Mouse (Mus musculus) forebrain, embryonic 13.5 days (tissue): Measurements from ENCODE around the gene Slc4a8. TPM values are rescaled to one million over a fixed set of nuclear protein-coding genes. Genes with fewer than 3 reads are reported as not detected.
A peak's percentile ranks its signal among the peaks of the same experiment; 100 is the strongest.
"Not testable (repeated sequence)": the region's sequence is repeated elsewhere in the genome, so short reads cannot be mapped to it uniquely, and the experiment has no call there.

Experiments
- ATAC-seq: fragments of 200-750 bp; cut with Nextera tagmentation; 2 replicates; pipeline ENCODE4 v1.8.0; 2017
- H3K27ac ChIP-seq: fragments of 300-500 bp; sonication (generic); 2 replicates; pipeline ENCODE4 v1.5.1; 2015; ENCODE audit warnings: inconsistent platforms, mild to moderate bottlenecking, moderate library complexity
- H3K27me3 ChIP-seq: fragments of 300-500 bp; sonication (generic); 2 replicates; pipeline ENCODE4 v1.6.1; 2015; ENCODE audit warnings: mild to moderate bottlenecking, inconsistent platforms
- H3K36me3 ChIP-seq: fragments of 300-500 bp; sonication (generic); 2 replicates; pipeline ENCODE4 v1.6.1; 2015; ENCODE audit warnings: mild to moderate bottlenecking, inconsistent platforms; ENCODE audit not compliant: poor library complexity, severe bottlenecking
- H3K4me1 ChIP-seq: fragments of 300-500 bp; sonication (generic); 2 replicates; pipeline ENCODE4 v1.6.1; 2015; ENCODE audit warnings: inconsistent platforms
- H3K4me2 ChIP-seq: fragments of 300-500 bp; sonication (generic); 2 replicates; pipeline ENCODE4 v1.6.1; 2015; ENCODE audit warnings: inconsistent platforms, mild to moderate bottlenecking, moderate library complexity
- H3K4me3 ChIP-seq: fragments of 300-500 bp; sonication (generic); 2 replicates; pipeline ENCODE4 v1.5.1; 2015; ENCODE audit warnings: mild to moderate bottlenecking, inconsistent platforms
- H3K9ac ChIP-seq: fragments of 300-500 bp; sonication (generic); 2 replicates; pipeline ENCODE4 v1.6.1; 2015; ENCODE audit warnings: mild to moderate bottlenecking, inconsistent platforms
- H3K9me3 ChIP-seq: fragments of 300-500 bp; sonication (generic); replicated peaks from 2 replicates; pipeline ENCODE4 v1.6.1; 2016; ENCODE audit warnings: inconsistent platforms
- WGBS: fragments of 180-500 bp; shearing (Covaris S2); methylation state at CpG from one replicate; pipeline ENCODE4 v1.1.7; 2015; 5-methylcytosine and 5-hydroxymethylcytosine counted together
- polyA plus RNA-seq: library from polyadenylated mRNA; unstranded; fragments of >200 nt; fragmentation: Nextera tagmentation; extraction: Ambion mirVana; gene quantifications from 2 replicates; pipeline ENCODE4 v1.2.1, GENCODE M21; 2015

The Slc4a8 gene
- polyA plus RNA-seq, 1 experiment from 2014 or later: 17.1 TPM

- peaks cover 31% of the 10 kb centered on the region for H3K36me3 ChIP-seq
- WGBS: 90% methylated on average over 3 of the region's 3 CpGs
- ATAC-seq: no peak
- no peaks in the 10 kb centered on the region for H3K27me3 ChIP-seq
- no peak overlapping the region for H3K9ac ChIP-seq
- H3K4me1 ChIP-seq: no peaks in the 10 kb centered on the region
- H3K4me2 ChIP-seq: no peak overlapping the region
- H3K9me3 ChIP-seq: no peaks in the 10 kb centered on the region
- H3K27ac ChIP-seq: no peak overlapping the region
- no peak overlapping the region for H3K4me3 ChIP-seq
These were observed 57.3 kb downstream of the Slc4a8 start for GRCm38 (mm10) chr15:100818860-100819259.

DNA sequence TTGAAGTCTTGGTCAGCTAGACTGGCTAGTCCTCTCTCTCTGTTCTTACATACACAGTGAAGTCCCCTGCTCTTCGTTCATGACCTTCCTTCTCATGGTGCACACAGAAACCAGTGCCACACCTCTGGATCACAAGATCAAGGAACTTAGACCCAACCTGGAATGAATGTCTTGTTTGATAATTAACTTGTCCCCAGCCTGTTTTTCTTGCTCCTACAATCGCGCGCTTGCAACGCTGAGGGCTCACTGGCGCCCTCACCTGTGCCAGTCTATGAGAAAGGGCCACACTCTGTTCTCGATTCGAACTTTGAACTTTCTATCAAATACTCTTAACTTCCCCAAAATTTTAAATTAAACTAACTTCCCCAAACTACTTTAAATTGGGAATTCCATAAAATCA lies 60.3 kb downstream of the Slc4a8 start:
- peaks cover 14% of the 10 kb centered on the region for H3K36me3 ChIP-seq
- peaks cover 18% of the 10 kb centered on the region for H3K27me3 ChIP-seq
- peaks cover 6% of the 10 kb centered on the region for H3K4me1 ChIP-seq
- WGBS: 63% methylated on average over 8 of the region's 8 CpGs
- no peaks in the 10 kb centered on the region for H3K9me3 ChIP-seq
- ATAC-seq: no peak
- no peak overlapping the region for H3K9ac ChIP-seq
- no peak overlapping the region for H3K27ac ChIP-seq
- no peak overlapping the region for H3K4me3 ChIP-seq
- no peak overlapping the region for H3K4me2 ChIP-seq

- not testable (repeated sequence) for H3K9ac ChIP-seq, H3K4me3 ChIP-seq, H3K9me3 ChIP-seq, H3K27ac ChIP-seq, ATAC-seq, H3K4me1 ChIP-seq, H3K36me3 ChIP-seq, H3K4me2 ChIP-seq
- H3K27me3 ChIP-seq: peaks cover 18% of the 10 kb centered on the region
- 78% methylated on average over 4 of the region's 4 CpGs for WGBS
These were observed 60.8 kb downstream of the Slc4a8 start for GRCm38 (mm10) chr15:100822370-100822769.

DNA sequence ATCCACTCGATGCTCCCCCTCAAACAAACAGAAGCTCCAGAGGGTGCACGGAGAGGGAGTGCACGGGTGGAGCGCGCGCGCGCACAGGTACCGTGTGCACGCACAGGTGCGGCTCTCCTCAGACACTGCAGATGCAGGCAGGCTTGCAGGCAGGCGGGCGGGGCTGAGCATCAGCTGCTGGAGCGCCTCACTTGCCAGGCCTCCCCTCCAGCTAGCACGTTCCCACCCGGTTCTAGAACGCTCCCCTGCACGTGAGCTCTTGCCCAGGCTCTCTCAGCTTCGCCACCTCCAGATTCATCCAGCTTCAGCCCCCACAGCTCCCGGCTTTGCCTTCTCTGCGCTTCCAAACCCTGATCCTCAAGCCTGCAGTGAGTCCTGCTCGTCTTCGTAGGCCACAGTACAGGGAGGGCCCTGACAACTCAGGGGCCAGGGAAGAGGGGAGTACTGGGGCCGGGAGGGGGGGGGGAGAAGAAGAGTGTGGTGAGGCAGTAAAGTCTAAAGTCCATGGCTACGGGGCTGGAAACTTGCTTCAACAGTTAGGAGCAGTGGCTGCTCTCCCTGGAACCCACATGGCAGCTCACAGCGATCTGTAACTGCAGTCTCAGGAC lies 63.8 kb downstream of the Slc4a8 start:
- Histone ChIP-seq H3K9ac (no peak overlapping the region; the same call in 1 of the 2 replicates), H3K36me3 (no peaks in the 10 kb centered on the region), H3K27me3 (peaks cover 18% of the 10 kb centered on the region), H3K4me1 (peaks cover 6% of the 10 kb centered on the region), H3K27ac (no peak overlapping the region; the same call in 1 of the 2 replicates), H3K9me3 (no peaks in the 10 kb centered on the region), H3K4me2 (peak overlapping the region; percentile 48), H3K4me3 (peak overlapping the region; percentile 15; the same call in 1 of the 2 replicates)
- WGBS: 14% methylated on average over 26 of the region's 26 CpGs
- ATAC-seq: peak; percentile 53; the same call in 1 of the 2 replicates

DNA sequence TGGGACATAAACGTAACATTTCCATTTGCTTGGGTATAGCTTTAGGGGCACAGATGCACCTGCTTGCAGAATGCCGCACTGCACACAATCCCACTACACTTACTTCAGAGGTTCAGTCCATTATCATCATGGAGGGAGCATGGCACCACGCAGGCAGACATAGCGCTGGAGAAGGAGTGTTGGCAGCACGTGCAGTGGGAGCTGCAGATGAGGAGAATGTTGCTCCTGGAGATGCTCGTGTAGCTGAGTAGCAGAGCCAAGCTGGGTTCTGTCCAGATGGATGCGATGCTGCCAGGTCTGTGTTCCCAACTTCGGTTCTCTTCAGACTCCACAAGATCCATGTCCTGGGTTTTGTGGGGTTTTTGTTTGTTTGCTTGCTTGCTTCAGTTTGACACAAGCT lies 64.5 kb downstream of the Slc4a8 start:
- no peak overlapping the region for H3K4me3 ChIP-seq
- WGBS: 84% methylated on average over 8 of the region's 8 CpGs
- ATAC-seq: peak; percentile 10; the same call in 1 of the 2 replicates

DNA sequence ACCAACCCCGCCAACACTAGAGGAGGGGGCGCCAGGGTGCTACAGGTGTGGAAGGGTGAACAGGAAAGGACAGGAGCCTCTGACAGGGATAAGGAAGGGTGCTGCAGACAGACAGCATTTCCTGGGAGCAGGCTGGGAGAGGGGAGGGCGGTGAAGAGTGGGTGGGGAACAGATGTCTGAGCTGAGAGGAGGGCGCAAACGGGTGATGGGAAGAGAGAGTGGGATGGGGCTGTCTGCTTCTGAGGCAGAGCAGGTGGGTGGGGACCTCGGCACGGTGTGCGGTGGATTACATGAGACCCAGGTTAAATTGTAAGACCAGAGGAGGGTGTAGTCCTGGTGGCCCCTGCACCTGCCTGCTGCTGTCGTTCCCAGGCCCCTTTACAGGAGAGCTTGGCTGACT lies 68.2 kb downstream of the Slc4a8 start:
- no peak for ATAC-seq
- Histone ChIP-seq H3K27me3 (peaks cover 12% of the 10 kb centered on the region), H3K4me2 (no peak overlapping the region), H3K4me3 (no peak overlapping the region), H3K27ac (no peak overlapping the region), H3K9ac (no peak overlapping the region), H3K36me3 (no peaks in the 10 kb centered on the region), H3K4me1 (peaks cover 6% of the 10 kb centered on the region), H3K9me3 (0 out of 2 replicates have a peak, but pooled peaks cover 6% of the 10 kb centered on the region)
- WGBS: 90% methylated on average over 9 of the region's 9 CpGs

More for the DNA sequence above, 64.5 kb downstream of the Slc4a8 start:
- Histone ChIP-seq H3K4me2 (no peak overlapping the region), H3K9me3 (0 out of 2 replicates have a peak, but pooled peaks cover 6% of the 10 kb centered on the region), H3K27me3 (peaks cover 18% of the 10 kb centered on the region), H3K9ac (no peak overlapping the region), H3K36me3 (no peaks in the 10 kb centered on the region), H3K4me1 (peaks cover 6% of the 10 kb centered on the region), H3K27ac (no peak overlapping the region)

DNA sequence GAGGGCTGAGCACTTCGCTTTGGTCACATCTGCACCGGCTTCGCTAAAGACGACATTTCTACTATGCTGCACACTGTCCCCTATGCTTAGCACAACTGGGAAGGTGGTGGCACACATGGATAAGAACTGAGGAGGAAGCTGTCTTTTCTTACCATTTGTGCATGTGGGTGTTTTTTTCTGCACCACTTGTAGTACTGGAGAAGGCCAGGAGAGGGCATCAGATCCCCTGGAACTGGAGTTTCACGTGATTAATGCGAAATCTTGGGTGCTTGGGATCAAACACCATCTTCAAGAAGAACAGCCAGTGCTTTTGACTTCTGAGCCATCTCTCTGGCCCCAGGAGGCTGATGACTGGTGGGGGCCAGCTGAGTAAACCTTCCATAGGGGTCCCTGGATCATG lies 69.1 kb downstream of the Slc4a8 start:
- no peaks in the 10 kb centered on the region for H3K36me3 ChIP-seq
- ATAC-seq: no peak
- no peak overlapping the region for H3K4me3 ChIP-seq
- no peak overlapping the region for H3K27ac ChIP-seq
- no peaks in the 10 kb centered on the region for H3K4me1 ChIP-seq
- no peak overlapping the region for H3K9ac ChIP-seq
- 0 out of 2 replicates have a peak, but pooled peaks cover 6% of the 10 kb centered on the region for H3K9me3 ChIP-seq
- WGBS: 54% methylated on average over 6 of the region's 6 CpGs
- no peak overlapping the region for H3K4me2 ChIP-seq
- H3K27me3 ChIP-seq: peaks cover 4% of the 10 kb centered on the region; the same call in 1 of the 2 replicates

- H3K4me1 ChIP-seq: no peaks in the 10 kb centered on the region
- H3K4me3 ChIP-seq: no peak overlapping the region
- WGBS: 85% methylated on average over 8 of the region's 8 CpGs
- H3K9me3 ChIP-seq: 0 out of 2 replicates have a peak, but pooled peaks cover 6% of the 10 kb centered on the region
- no peak for ATAC-seq
- no peaks in the 10 kb centered on the region for H3K27me3 ChIP-seq
- no peak overlapping the region for H3K9ac ChIP-seq
- no peaks in the 10 kb centered on the region for H3K36me3 ChIP-seq
- H3K4me2 ChIP-seq: no peak overlapping the region
- no peak overlapping the region for H3K27ac ChIP-seq
These were observed 70.6 kb downstream of the Slc4a8 start for GRCm38 (mm10) chr15:100832144-100832543.

DNA sequence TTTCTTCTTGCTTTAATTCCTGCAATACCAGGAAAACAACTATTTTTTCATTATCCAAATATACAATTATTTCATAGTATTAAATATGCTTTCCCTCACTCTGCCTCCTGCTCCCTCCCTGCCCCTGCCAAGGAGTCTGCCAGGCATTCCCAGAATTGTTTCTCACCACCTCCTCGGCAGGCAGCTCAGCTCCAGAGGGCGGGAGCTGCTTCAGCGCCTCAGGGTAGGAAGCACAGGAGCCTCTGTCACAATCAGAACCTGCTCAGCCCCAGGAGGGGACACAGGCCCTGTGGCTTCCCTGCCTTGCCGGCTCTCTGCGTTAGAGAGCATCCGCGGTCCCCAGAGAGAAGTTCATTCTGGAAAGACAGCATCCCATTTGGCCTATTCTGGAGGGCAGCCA lies 71.2 kb downstream of the Slc4a8 start:
- Histone ChIP-seq H3K9me3 (peaks cover 8% of the 10 kb centered on the region), H3K27me3 (no peaks in the 10 kb centered on the region), H3K27ac (no peak overlapping the region), H3K36me3 (no peaks in the 10 kb centered on the region), H3K9ac (no peak overlapping the region), H3K4me2 (no peak overlapping the region), H3K4me3 (no peak overlapping the region), H3K4me1 (no peaks in the 10 kb centered on the region)
- WGBS: 29% methylated on average over 7 of the region's 7 CpGs
- no peak for ATAC-seq

- no peak for ATAC-seq
- no peak overlapping the region for H3K4me3 ChIP-seq
These were observed 75.2 kb downstream of the Slc4a8 start for GRCm38 (mm10) chr15:100836729-100837128.

GRCm38 (mm10) chr15:100838607-100839207 lies 77.2 kb downstream of the Slc4a8 start:
- Histone ChIP-seq H3K4me1 (no peaks in the 10 kb centered on the region), H3K4me3 (no peak overlapping the region), H3K27ac (no peak overlapping the region), H3K9me3 (peaks cover 6% of the 10 kb centered on the region), H3K4me2 (no peak overlapping the region), H3K9ac (no peak overlapping the region), H3K27me3 (no peaks in the 10 kb centered on the region), H3K36me3 (no peaks in the 10 kb centered on the region)
- ATAC-seq: 0 out of 2 replicates have a peak, but pooled peaks have one; percentile 6
- 47% methylated on average over 12 of the region's 12 CpGs for WGBS

More at GRCm38 (mm10) chr15:100836729-100837128, 75.2 kb downstream of the Slc4a8 start:
- Histone ChIP-seq H3K9ac (no peak overlapping the region), H3K9me3 (peaks cover 6% of the 10 kb centered on the region), H3K27ac (no peak overlapping the region), H3K4me2 (no peak overlapping the region), H3K4me1 (no peaks in the 10 kb centered on the region), H3K36me3 (no peaks in the 10 kb centered on the region), H3K27me3 (no peaks in the 10 kb centered on the region)
- 85% methylated on average over 8 of the region's 8 CpGs for WGBS

DNA sequence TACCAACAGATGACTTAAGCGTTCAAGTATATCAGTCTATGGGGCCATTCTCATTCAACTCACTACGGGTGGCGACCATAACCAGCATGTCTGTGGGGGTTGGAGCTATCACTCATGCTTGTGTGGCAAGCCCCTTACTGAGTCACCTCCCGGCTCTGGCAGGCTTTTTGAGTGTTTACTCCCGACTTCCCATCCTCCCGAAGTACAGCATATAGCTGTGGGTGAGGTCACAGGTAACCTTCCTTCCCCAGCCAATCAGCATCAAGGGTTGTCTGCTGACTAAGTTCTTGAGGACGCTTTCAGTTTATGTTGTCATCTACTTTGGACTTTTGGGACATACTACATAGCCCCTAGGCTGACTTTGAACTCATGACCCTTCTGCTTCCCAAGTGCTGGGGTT lies 82.8 kb downstream of the Slc4a8 start:
- H3K27me3 ChIP-seq: no peaks in the 10 kb centered on the region
- H3K9ac ChIP-seq: no peak overlapping the region
- H3K4me1 ChIP-seq: 0 out of 2 replicates have a peak, but pooled peaks cover 9% of the 10 kb centered on the region
- WGBS: 85% methylated on average over 7 of the region's 7 CpGs
- H3K36me3 ChIP-seq: no peaks in the 10 kb centered on the region
- H3K27ac ChIP-seq: no peak overlapping the region
- H3K4me2 ChIP-seq: no peak overlapping the region
- no peak overlapping the region for H3K4me3 ChIP-seq
- ATAC-seq: no peak
- H3K9me3 ChIP-seq: peaks cover 4% of the 10 kb centered on the region; the same call in 1 of the 2 replicates
